Mouse (Mus musculus) heart, embryonic 10.5 days (tissue): ENCODE measurements around the gene Oosp1. TPM values are rescaled to one million over a fixed set of nuclear protein-coding genes. Genes with fewer than 3 reads are reported as not detected.

ENCODE experiments used
- polyA plus RNA-seq: library from polyadenylated mRNA; unstranded; fragments of >200 nt; fragmentation: Nextera tagmentation; extraction: Ambion mirVana; gene quantifications from 2 replicates; pipeline ENCODE4 v1.2.1, GENCODE M21; 2016

The Oosp1 gene
- polyA plus RNA-seq, 1 experiment from 2014 or later, result not detected

Other genes starting within 250 kb of the Oosp1 start
- gene Ms4a4b, start 247.6 kb downstream of the Oosp1 start, polyA plus RNA-seq, result not detected in 2 replicates
- gene Ms4a6c, start 221.8 kb downstream of the Oosp1 start, polyA plus RNA-seq, result 0.49 TPM in 1 of 2 replicates, not detected in the other
- not detected in 2 replicates for gene Gm8369, start 205.2 kb downstream of the Oosp1 start, polyA plus RNA-seq
- gene Ms4a6b, start 174.6 kb downstream of the Oosp1 start, polyA plus RNA-seq, result 0.18 and 0.72 TPM in 2 replicates
- gene Ms4a4d, start 154.3 kb downstream of the Oosp1 start, polyA plus RNA-seq, result 1.0 and 1.1 TPM in 2 replicates
- gene Ms4a6d, start 86.3 kb downstream of the Oosp1 start, polyA plus RNA-seq, result 0.41 and 0.48 TPM in 2 replicates
- gene Ms4a2, start 67.4 kb downstream of the Oosp1 start, polyA plus RNA-seq, result 0.16 and 0.31 TPM in 2 replicates
- gene Ms4a3, start 50.3 kb downstream of the Oosp1 start, polyA plus RNA-seq, result not detected in 2 replicates
- not detected in 2 replicates for gene Oosp2, start 30.6 kb downstream of the Oosp1 start, polyA plus RNA-seq
- not detected in 2 replicates for gene Oosp3, start 5.9 kb upstream of the Oosp1 start, polyA plus RNA-seq
- not detected in 2 replicates for gene Gif, start 56.4 kb upstream of the Oosp1 start, polyA plus RNA-seq
- gene Mrpl16, start 79.2 kb upstream of the Oosp1 start, polyA plus RNA-seq, result 73.0 and 74.7 TPM in 2 replicates
- gene Stx3, start 128.3 kb upstream of the Oosp1 start, polyA plus RNA-seq, result 7.5 and 11.6 TPM in 2 replicates
- not detected in 2 replicates for gene Olfr1417, start 148.1 kb upstream of the Oosp1 start, polyA plus RNA-seq
- gene Olfr1418, start 169.9 kb upstream of the Oosp1 start, polyA plus RNA-seq, result not detected in 2 replicates
- gene Olfr1419, start 184.0 kb upstream of the Oosp1 start, polyA plus RNA-seq, result not detected in 2 replicates
- gene Olfr1420, start 195.4 kb upstream of the Oosp1 start, polyA plus RNA-seq, result 0.06 and 0.11 TPM in 2 replicates
- 19.8 and 20.6 TPM in 2 replicates for gene Patl1, start 221.2 kb upstream of the Oosp1 start, polyA plus RNA-seq